Mouse (Mus musculus) olfactory bulb, adult 2 months (tissue): ENCODE measurements around the gene Cenps.

Source experiments
- CTCF ChIP-seq: fragments of 200-500 bp; IDR thresholded peaks from 2 replicates; pipeline ENCODE4 v1.5.1; 2012; ENCODE audit warnings: low read depth, mild to moderate bottlenecking, low read length, moderate library complexity; ENCODE audit not compliant: insufficient read depth
- POLR2A ChIP-seq: fragments of 200-500 bp; IDR thresholded peaks from 2 replicates; pipeline ENCODE4 v1.6.1; 2012; ENCODE audit warnings: mild to moderate bottlenecking, low read depth, low read length, moderate library complexity; ENCODE audit not compliant: insufficient read depth

DNA sequence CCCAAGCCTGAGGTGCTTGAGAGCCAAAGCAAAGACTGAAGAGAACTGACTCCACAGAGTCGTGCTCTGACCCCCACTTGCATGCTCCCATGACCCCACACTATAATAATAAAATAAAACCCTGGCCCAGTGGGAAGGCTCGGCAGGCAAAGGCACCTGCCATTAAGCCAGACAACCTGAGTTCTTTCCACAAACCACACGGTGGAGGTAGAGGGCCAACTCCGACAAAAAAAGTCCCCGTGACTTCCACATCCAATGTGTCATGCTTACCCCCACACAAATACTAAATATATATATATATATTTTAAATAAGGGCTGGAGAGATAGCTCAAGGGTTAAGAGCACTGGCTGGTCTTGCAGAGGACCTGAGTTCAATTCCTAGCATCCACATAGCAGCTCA is 26.7 kb upstream of the Cenps start:
- TF ChIP-seq CTCF (no peak), POLR2A (no peak)
